ENCODE assay signal across 8 mouse cellular contexts in genomic region chrX:50614874-50615273, GRCm38 (mm10).
DNase-seq lines count a peak whose midpoint lies in the region; ATAC-seq lines count a peak whose summit lies in the region.
"Not testable (repeated sequence)": the region's sequence is repeated elsewhere in the genome, so short reads cannot be mapped to it uniquely, and the experiment has no call there.

No protein-coding gene starts in this region.

- WGBS in forebrain, embryonic 10.5 days: 59% methylated on average over 3 of the region's 3 CpGs
- 61% methylated on average over 3 of the region's 3 CpGs for WGBS in heart, embryonic 15.5 days
- WGBS in limb, embryonic 15.5 days: 68% methylated on average over 3 of the region's 3 CpGs

- H3K36me3 ChIP-seq in forebrain, embryonic 10.5 days (replicated peaks): peaks cover 72% of the 10 kb centered on the region
- H3K36me3 ChIP-seq in heart, embryonic 15.5 days; limb, embryonic 15.5 days: not testable (repeated sequence)

- peak overlapping the region; percentile 45 for H3K4me2 ChIP-seq in heart, embryonic 15.5 days
- not testable (repeated sequence) for H3K4me2 ChIP-seq in limb, embryonic 15.5 days

- not testable (repeated sequence) for H3K4me1 ChIP-seq in forebrain, embryonic 10.5 days; heart, embryonic 15.5 days (replicated peaks); limb, embryonic 15.5 days

- not testable (repeated sequence) for H3K9me3 ChIP-seq in forebrain, embryonic 10.5 days; heart, embryonic 15.5 days (replicated peaks); limb, embryonic 15.5 days

- H3K4me3 ChIP-seq in forebrain, embryonic 10.5 days: peak overlapping the region; percentile 19; the same call in 1 of the 2 replicates
- H3K4me3 ChIP-seq in heart, embryonic 15.5 days: peak overlapping the region; percentile 29
- H3K4me3 ChIP-seq in limb, embryonic 15.5 days: peak overlapping the region; percentile 26

- 0 out of 2 replicates have a peak overlapping the region, but pooled peaks have one; percentile 30 for H3K27ac ChIP-seq in forebrain, embryonic 10.5 days
- not testable (repeated sequence) for H3K27ac ChIP-seq in heart, embryonic 15.5 days
- H3K27ac ChIP-seq in limb, embryonic 15.5 days: peak overlapping the region; percentile 38; the same call in 1 of the 2 replicates

- H3K27me3 ChIP-seq in forebrain, embryonic 10.5 days (ENCODE audit: poor library complexity, severe bottlenecking); heart, embryonic 15.5 days; limb, embryonic 15.5 days: not testable (repeated sequence)

- DNase-seq in 416B (ENCODE audit: low read depth): peak; percentile 90
- peak; percentile 25 for DNase-seq in brain, adult 2 months (ENCODE audit: low read depth, low spot score)
- not testable (repeated sequence) for DNase-seq in forebrain, embryonic 10.5 days (ENCODE audit: extremely low spot score, low spot score)
- DNase-seq in kidney, adult 11 months: peak; percentile 87
- peak; percentile 78 for DNase-seq in ovary, postnatal 14 days (ENCODE audit: low spot score)

- not testable (repeated sequence) for ATAC-seq in heart, embryonic 15.5 days (replicated peaks; ENCODE audit: insufficient number of reproducible peaks, insufficient read depth, low FRiP score, low read depth); limb, embryonic 15.5 days (ENCODE audit: insufficient number of reproducible peaks, low FRiP score, low TSS enrichment, low read depth)
- peak; percentile 59 for ATAC-seq in megakaryocyte progenitor cell, adult 5-6 weeks (replicated peaks; ENCODE audit: poor library complexity)

- H3K9ac ChIP-seq in heart, embryonic 15.5 days; limb, embryonic 15.5 days: not testable (repeated sequence)
